Mouse (Mus musculus) fibroblast of lung, adult 2 months (primary cell): ENCODE measurements around the gene Pdik1l.

ENCODE experiments used
- DNase-seq: peaks from one replicate; pipeline ENCODE4 v3.0.0-alpha.2; 2011; ENCODE audit warnings: low read depth

The Pdik1l gene

DNA sequence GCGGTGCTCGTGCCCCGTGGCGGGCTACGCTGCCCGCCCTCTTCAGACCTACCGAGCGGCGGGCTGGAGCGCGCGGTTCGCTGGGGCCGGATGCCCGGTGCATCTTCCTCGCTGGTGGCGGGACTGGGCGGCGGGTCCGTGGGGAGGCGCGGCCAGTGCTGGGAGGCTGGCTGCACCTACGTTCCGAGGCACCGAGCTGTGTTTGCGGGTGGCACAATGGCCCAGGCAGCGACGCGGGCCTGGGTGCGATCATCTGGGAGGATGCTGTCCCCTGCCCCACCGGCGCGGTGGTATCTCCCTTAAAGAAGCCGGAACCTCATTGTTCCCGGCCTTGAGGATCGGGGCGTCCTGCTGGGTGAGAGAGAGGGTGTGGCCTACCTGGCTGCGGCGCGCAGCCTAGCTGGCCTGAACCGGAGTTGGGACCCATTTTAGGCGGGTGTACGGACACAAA is at the start of gene Pdik1l:
Gene Pdik1l (minus strand): TSS at position 321 of the 451 bp plus-strand sequence.
- no peak for DNase-seq

- no peak for DNase-seq
Observed at GRCm38 (mm10) chr4:134330281-134330680, 42.6 kb upstream of the Pdik1l start.

DNA sequence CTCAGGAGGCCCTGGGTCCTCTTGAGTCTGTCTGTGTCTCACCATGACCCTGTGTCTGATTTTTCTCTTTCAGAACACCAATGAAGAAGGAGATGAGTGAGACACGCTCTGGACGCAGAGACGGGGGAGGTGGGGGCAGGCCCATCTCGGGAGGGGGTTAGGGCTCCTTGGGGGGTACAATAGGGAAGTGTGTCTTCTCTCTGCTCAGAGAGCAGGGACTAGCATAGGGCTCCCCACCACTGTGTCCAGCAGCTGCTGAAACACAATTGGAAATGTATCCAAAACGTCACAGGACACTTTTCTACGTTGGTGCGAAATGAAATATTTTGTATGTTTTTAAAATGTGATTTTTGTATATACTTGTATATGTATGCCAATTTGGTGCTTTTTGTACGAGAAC is 41.1 kb upstream of the Pdik1l start:
- DNase-seq = no peak

DNA sequence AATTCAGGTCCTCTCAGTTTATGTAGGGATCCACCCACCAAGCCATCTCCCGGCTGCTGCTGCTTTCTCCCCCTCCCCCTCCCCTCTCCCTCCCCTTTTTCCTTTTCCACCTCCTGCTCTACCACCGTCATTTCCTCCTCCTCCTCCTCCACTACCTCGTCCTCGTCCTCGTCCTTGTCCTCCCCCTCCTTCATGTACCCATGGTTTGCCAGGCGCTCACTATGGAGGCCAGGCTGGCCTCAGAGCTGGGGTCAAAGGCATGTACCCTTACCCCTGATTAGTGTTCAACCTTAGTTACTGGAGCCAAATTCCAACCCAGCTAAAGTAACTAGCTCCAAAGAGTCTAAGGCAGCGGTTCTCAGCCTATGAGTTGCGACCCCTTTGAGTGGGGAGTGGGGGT is 40.5 kb upstream of the Pdik1l start:
- DNase-seq = no peak

DNA sequence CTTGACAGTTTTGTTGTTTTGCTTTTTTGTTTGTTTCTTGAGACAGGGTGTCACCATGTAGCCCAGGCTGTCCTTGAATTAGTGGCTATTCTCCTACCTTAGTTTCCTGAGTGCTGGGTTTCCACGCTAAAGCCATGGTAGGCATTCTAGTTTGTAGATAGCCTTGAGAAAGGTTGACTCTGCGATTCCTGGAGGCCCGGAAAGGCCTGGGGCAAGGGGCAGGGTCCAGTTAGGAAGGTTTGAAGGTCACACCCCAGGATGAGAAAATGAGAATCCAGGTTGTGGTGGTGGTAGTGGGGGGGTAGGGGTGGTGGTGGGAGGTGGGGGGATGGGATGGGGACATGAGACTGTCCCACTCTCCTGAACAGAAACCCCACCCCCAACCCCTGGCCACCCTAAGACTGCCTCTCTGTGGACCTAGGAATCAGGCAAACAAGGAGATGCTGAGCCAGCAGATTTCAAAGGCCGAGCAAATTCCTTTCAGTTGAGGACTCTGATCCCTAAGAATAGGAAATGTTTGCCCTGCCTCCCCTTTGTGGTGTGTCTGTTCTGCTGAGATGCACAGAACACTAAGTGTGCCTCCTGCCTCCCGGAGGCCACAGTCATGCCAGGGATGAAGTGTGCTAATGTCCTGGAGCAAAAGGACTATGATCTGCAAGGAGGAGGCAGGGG is 39.3 kb upstream of the Pdik1l start:
- no peak for DNase-seq

- DNase-seq = no peak
Observed at GRCm38 (mm10) chr4:134324655-134325054, 37.0 kb upstream of the Pdik1l start.

- DNase-seq = no peak
Observed at GRCm38 (mm10) chr4:134321524-134321923, 33.8 kb upstream of the Pdik1l start.

DNA sequence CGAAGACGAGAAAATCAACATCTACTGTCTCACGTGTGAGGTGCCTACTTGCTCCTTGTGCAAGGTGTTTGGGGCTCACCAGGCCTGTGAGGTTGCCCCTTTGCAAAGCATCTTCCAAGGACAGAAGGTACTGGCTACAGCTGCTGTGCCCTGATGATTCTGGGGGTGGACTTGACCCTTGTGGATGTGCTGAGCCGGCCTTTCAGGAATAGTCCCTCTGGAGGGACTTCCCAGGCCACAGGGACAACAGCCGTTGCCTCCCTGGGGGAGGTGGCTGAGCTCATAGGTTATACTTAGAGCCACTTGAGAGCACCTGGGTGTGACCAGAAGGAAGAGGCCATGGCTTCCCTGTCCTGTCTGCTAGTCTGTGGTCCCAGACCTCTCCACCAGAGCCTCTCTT is 32.0 kb upstream of the Pdik1l start:
- no peak for DNase-seq

- no peak for DNase-seq
Observed at GRCm38 (mm10) chr4:134319074-134319473, 31.4 kb upstream of the Pdik1l start.

- no peak for DNase-seq
Observed at GRCm38 (mm10) chr4:134316390-134316789, 28.7 kb upstream of the Pdik1l start.

GRCm38 (mm10) chr4:134315470-134315869 is 27.8 kb upstream of the Pdik1l start:
- DNase-seq = no peak

DNA sequence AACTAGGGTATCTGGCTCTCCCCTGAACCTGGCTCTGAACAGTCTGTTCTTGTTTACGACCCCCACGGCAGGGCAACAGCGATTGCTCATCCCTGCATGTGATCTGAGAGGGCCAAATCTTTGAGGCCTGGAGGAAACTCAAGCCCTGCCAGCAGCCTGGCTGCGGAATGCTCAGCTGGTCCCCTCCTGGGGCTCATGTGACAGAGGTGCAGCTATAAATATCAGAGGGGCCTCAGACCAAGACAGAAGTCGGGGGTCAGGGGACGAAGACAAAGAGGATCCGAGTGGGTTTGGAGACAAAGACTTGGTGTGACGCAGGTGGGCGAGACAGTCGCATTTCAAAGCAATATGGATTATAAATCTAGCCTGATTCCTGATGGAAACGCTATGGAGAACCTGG is 27.2 kb upstream of the Pdik1l start, which contains the start of gene Trim63:
Gene Trim63 (plus strand): TSS at position 245 of the 400 bp plus-strand sequence.
- no peak for DNase-seq

DNA sequence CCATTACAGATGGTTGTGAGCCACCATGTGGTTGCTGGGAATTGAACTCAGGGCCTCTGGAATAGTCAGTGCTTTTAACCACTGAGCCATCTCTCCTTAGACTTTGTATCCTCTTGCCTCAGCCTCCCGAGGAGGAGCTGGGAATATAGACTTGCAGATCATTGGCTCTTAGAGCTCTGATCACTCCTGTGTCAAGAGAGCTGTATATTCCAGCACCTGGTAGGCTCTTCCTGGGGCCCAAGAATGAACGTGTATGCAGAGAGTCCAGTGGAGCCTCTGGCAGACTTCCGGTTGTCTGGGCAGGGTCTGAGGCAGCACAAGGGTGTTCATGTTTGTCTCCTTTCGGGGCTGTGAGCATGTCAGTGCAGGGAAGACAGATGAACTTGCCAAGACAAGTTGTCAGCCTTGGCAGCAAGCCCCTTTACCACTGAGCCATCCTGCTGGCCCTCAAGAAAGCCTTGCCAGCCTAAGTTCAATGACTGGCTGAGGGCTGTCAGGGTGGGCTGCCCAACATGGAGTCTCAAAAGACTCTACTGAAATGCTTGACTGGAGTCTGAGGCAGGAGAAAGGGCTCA is 26.5 kb upstream of the Pdik1l start:
- no peak for DNase-seq

- no peak for DNase-seq
Observed at GRCm38 (mm10) chr4:134312901-134313300, 25.2 kb upstream of the Pdik1l start.

DNA sequence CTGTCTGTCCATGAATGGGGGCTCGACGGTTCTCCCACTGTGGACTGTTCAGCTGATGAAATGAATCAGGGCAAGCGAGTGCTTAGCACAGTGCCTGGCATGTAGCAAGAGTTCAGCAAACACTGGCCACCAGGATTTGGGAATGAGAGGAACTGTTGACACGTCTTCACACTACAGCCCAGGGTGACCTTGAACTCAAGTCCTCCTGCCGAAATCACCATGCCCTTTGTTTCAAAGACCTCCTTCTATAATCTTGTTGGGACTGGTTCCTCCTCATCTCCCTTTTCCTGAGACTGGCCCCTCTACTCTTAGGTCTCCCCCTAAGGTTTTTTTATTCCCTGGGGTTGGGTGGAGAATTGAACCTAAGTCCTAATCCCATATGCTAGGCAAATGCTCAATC is 24.6 kb upstream of the Pdik1l start:
- no peak for DNase-seq

GRCm38 (mm10) chr4:134311784-134312183 is 24.1 kb upstream of the Pdik1l start:
- DNase-seq = no peak

DNA sequence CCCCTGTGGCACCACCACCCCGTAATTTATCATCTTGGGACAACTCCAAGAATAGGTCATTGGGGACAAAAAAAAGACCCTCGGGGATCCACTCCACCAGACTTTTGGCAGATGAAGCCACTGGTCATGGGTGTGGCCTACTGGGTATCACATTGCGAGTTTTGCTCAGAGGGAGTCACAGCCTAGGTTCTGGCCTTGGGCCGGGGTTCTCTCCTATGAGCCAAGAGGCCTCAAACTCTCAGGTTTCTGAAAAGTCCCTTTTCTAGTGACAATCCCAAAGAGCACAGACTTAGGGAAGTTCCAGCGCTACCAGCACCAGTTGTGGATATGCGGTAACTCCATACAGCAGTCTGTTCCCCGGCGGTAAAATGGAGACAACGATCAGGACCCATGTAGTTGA is 23.0 kb upstream of the Pdik1l start:
- no peak for DNase-seq

GRCm38 (mm10) chr4:134310106-134310505 is 22.4 kb upstream of the Pdik1l start:
- DNase-seq = no peak

DNA sequence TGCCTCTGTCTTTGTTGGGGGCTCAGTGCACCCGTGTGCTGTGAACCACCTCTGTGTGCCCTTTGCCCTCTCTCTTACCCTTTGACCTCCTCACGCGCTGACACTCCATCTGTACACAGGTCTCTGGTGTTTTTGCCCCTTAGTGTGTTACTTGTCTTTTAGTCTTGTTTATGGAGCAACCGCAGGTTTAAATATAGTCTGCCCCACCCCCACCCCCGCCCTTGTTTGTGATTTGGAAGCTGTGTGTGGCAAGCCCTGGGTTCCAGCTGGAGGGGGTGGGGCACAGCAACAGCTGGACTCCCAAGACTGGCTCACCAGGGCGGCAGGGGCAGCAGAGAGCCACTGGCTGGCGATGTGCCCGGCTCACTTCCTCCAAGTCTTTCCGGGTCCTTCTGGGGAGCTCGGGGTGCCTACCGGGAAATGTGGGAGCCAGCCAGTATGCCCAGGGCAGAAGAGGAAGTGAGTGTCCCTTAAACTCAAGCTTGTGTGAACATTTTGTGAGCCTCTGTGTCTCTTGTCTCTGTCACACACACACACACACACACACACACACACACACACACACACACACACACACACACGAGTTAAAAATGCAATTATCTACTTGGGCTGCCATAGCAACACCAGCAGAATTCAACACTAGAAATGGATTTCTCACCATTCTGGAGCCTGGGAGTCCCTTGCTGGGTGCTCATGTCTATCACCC is 19.8 kb upstream of the Pdik1l start:
- no peak for DNase-seq

GRCm38 (mm10) chr4:134306963-134307362 is 19.3 kb upstream of the Pdik1l start:
- no peak for DNase-seq

- DNase-seq = no peak
Observed at GRCm38 (mm10) chr4:134302084-134302483, 14.4 kb upstream of the Pdik1l start.

GRCm38 (mm10) chr4:134300316-134300715 is 12.6 kb upstream of the Pdik1l start:
- DNase-seq = no peak

DNA sequence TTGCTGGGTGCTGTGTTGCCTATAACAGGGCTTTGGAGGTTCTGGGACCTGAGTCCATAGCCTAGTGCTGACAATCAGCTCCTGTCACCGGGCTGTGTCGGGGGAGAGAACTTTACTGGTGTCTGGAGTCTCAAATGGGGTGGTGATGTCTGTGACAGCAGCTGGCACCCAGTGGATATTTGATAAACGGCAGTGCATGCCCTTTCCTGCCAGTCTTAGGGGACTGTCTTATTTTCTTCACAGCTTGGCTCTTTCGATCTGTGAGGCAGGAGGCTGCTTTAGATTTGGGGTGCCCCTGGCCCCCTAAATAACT is 11.8 kb upstream of the Pdik1l start:
- no peak for DNase-seq
